Mouse (Mus musculus) intestine, postnatal 0 days (tissue): ENCODE results near the gene Tifab. TPM values are rescaled to one million over a fixed set of nuclear protein-coding genes. Genes with fewer than 3 reads are reported as not detected.

Experiments
- ATAC-seq: fragments of 200-750 bp; cut with Nextera tagmentation; 2 replicates; pipeline ENCODE4 v1.8.0; 2017; ENCODE audit warnings: mild to moderate bottlenecking, moderate TSS enrichment, moderate library complexity
- H3K27ac ChIP-seq: fragments of 300-500 bp; sonication (generic); 2 replicates; pipeline ENCODE4 v1.5.1; 2014; ENCODE audit warnings: mild to moderate bottlenecking, low read depth, low read length, moderate library complexity
- H3K27me3 ChIP-seq: fragments of 300-500 bp; sonication (generic); replicated peaks from 2 replicates; pipeline ENCODE4 v1.6.1; 2014; ENCODE audit warnings: low read length, mixed read lengths; ENCODE audit not compliant: control insufficient read depth, insufficient read depth
- H3K36me3 ChIP-seq: fragments of 300-500 bp; sonication (generic); 2 replicates; pipeline ENCODE4 v1.6.1; 2014; ENCODE audit warnings: mild to moderate bottlenecking, moderate library complexity; ENCODE audit not compliant: control insufficient read depth, insufficient read depth
- H3K4me1 ChIP-seq: fragments of 300-500 bp; sonication (generic); replicated peaks from 2 replicates; pipeline ENCODE4 v1.6.1; 2014; ENCODE audit warnings: antibody characterized with exemption, low read length, mixed read lengths; ENCODE audit not compliant: control insufficient read depth, insufficient read depth
- H3K4me2 ChIP-seq: fragments of 300-500 bp; sonication (generic); replicated peaks from 2 replicates; pipeline ENCODE4 v1.6.1; 2014; ENCODE audit warnings: low read depth, mild to moderate bottlenecking, moderate library complexity
- H3K4me3 ChIP-seq: fragments of 300-500 bp; sonication (generic); 2 replicates; pipeline ENCODE4 v1.5.1; 2014; ENCODE audit warnings: low read depth, low read length
- H3K9ac ChIP-seq: fragments of 300-500 bp; sonication (generic); 2 replicates; pipeline ENCODE4 v1.6.1; 2014; ENCODE audit warnings: mild to moderate bottlenecking, low read depth, low read length
- H3K9me3 ChIP-seq: fragments of 300-500 bp; sonication (generic); 2 replicates; pipeline ENCODE4 v1.6.1; 2016; ENCODE audit warnings: mixed run types; ENCODE audit not compliant: control insufficient read depth
- CTCF ChIP-seq: sonication (generic); IDR thresholded peaks from 2 replicates; pipeline ENCODE4 v1.5.1; 2016; ENCODE audit warnings: low read depth, mild to moderate bottlenecking, control low read depth, antibody characterized with exemption, moderate library complexity
- WGBS: fragments of 180-500 bp; shearing (Covaris S2); extraction: QIAGEN DNeasy Blood & Tissue Kit; methylation state at CpG from one replicate; pipeline ENCODE4 v1.1.7; 2014; 5-methylcytosine and 5-hydroxymethylcytosine counted together
- polyA plus RNA-seq: library from polyadenylated mRNA; unstranded; fragments of >200 nt; fragmentation: Nextera tagmentation; extraction: Ambion mirVana; gene quantifications from 2 replicates; pipeline ENCODE4 v1.2.1, GENCODE M21; 2015

Gene Tifab
- polyA plus RNA-seq, 1 experiment from 2014 or later: 3.4 TPM

DNA sequence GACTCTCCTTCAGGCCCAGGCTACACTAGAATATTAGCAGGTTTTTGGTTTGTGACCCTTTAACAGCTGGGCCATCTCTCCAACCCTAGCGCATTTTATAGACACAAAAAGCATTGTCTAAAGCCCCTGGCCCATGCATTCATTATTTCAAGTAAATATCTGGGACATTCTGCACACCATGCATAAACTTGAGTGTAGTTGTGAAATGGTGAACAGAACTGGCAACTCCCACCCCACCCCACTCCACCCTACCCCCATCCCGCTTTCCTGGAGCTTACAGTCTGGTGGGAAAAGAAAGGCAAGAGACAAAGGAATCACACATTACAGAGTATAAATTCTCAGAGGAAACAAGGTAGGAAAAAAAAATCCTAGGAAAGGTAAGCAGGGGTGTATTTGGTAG, 42.5 kb downstream of the Tifab start, which contains the start of gene H2afy:
Gene H2afy (minus strand): TSS at position 162 of the 400 bp plus-strand sequence.
- peak within 1 kb of the TSS; percentile 88 for H3K4me2 ChIP-seq
- H3K36me3 ChIP-seq: no peaks in the 10 kb centered on the region
- 82% methylated on average over 2 of the region's 2 CpGs for WGBS
- no peaks in the 10 kb centered on the region for H3K9me3 ChIP-seq
- 0 out of 2 replicates have a peak, but pooled peaks cover 3% of the 10 kb centered on the region for H3K4me1 ChIP-seq
- no peak for ATAC-seq
- TF ChIP-seq CTCF: no peak
- H3K27ac ChIP-seq: peak within 1 kb of the TSS; percentile 78
- no peaks in the 10 kb centered on the region for H3K27me3 ChIP-seq
- peak within 1 kb of the TSS; percentile 68 for H3K4me3 ChIP-seq
- H3K9ac ChIP-seq: peak within 1 kb of the TSS; percentile 90

DNA sequence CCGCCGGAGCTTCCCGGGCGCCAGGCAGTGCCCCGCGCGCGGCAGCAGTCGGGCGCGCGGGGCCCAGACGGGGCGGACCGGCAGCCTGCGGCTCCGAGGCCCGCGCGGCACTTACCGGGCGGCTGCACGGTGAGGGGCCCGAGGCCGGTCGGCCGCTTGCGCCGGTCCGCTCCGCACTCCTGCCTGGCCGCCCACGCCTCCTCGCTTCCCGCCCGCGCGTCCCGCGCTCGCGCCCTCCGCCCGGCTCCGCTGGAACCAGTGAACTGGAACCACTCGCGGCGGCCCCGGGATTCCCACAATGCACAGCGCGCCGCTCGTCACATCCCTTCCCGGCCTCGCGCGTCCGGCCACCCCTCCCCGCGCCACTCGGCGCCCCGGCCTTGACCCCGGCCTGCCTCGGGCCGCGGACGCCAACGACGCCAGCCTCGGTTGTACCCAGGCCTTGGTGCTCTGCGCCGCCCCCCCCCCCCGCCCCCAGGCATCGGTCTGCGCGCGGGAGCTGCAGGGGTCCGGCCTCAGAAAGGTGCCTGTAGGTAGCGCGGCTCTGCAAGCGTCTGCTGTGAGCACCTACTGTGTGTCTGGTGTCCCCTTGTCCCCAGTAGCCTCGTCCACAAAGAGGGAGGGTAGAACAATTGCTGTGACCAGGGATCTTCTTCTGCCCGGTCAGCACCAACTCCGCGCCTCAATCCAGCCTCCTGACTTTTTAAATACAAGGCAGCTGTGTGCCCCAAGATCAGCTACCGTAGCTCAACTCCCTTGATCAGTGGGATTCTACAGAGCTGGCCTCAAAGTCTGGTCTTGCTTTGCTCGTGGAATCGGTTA, 43.2 kb downstream of the Tifab start:
- no peaks in the 10 kb centered on the region for H3K27me3 ChIP-seq
- H3K27ac ChIP-seq: peak overlapping the region; percentile 78
- no peaks in the 10 kb centered on the region for H3K9me3 ChIP-seq
- ATAC-seq: peak; percentile 84
- peak overlapping the region; percentile 90 for H3K9ac ChIP-seq
- H3K4me1 ChIP-seq: 0 out of 2 replicates have a peak, but pooled peaks cover 3% of the 10 kb centered on the region
- peak overlapping the region; percentile 88 for H3K4me2 ChIP-seq
- TF ChIP-seq CTCF: no peak
- under 1% methylated on average over 85 of the region's 89 CpGs for WGBS
- H3K4me3 ChIP-seq: peak overlapping the region; percentile 68
- H3K36me3 ChIP-seq: no peaks in the 10 kb centered on the region

DNA sequence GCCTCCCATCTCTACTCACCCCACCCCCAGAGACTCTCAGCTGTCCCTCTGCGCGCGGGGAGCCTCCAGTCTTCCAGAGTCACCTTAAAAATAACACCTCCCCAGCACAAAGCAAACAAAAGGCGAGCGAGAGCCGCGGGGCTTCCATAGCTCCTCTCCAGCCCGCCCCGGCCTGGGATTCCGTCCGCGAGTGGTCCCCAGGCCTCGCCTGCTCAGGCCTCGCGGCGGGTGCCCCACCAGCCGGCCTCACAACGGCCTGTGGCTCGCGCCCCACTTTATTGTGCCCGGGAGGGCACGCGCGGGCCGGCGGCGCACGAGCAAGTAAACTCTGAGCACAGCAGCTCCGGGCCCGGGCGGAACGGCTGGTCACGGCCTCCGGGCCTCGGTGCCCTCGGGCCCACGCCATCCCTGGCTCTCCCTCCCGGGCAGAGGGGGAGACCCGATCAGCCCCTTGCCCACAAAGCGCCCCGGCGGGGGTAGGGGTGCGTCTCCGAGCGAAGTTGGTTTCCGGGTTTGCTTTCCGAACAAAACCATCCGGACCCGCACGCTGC, 44.0 kb downstream of the Tifab start:
- no peaks in the 10 kb centered on the region for H3K9me3 ChIP-seq
- H3K27ac ChIP-seq: peak overlapping the region; percentile 78
- peak overlapping the region; percentile 90 for H3K9ac ChIP-seq
- ATAC-seq: peak; percentile 51
- H3K4me2 ChIP-seq: peak overlapping the region; percentile 88
- H3K36me3 ChIP-seq: no peaks in the 10 kb centered on the region
- 0 out of 2 replicates have a peak, but pooled peaks cover 3% of the 10 kb centered on the region for H3K4me1 ChIP-seq
- under 1% methylated on average over 42 of the region's 50 CpGs for WGBS
- no peak for TF ChIP-seq CTCF
- peak overlapping the region; percentile 68 for H3K4me3 ChIP-seq
- no peaks in the 10 kb centered on the region for H3K27me3 ChIP-seq

DNA sequence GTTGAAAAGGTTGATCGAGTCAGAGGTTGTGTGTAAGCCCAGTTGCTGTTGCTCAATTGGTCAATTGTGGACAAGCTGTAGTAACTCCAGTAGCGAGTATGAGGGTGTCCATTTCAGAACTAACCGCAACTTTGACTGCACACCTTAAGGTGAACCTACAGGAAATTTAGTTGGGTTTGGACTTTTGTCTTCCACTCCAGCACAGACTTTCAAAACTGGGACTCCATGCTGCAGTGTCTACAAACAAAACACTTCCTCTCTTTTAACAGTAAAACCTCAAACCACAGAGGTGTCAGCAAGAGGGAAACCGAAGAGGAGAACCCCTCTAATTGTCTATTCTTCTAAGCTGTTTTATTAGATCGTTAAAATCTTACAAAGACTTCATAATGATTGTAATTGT, 44.7 kb downstream of the Tifab start:
- Histone ChIP-seq H3K27ac (no peak overlapping the region), H3K27me3 (no peaks in the 10 kb centered on the region), H3K36me3 (no peaks in the 10 kb centered on the region), H3K4me2 (peak overlapping the region; percentile 88), H3K9ac (no peak overlapping the region), H3K4me3 (peak overlapping the region; percentile 68), H3K4me1 (0 out of 2 replicates have a peak, but pooled peaks cover 3% of the 10 kb centered on the region), H3K9me3 (no peaks in the 10 kb centered on the region)
- no peak for TF ChIP-seq CTCF
- ATAC-seq: no peak
- 38% methylated on average over 5 of the region's 5 CpGs for WGBS

DNA sequence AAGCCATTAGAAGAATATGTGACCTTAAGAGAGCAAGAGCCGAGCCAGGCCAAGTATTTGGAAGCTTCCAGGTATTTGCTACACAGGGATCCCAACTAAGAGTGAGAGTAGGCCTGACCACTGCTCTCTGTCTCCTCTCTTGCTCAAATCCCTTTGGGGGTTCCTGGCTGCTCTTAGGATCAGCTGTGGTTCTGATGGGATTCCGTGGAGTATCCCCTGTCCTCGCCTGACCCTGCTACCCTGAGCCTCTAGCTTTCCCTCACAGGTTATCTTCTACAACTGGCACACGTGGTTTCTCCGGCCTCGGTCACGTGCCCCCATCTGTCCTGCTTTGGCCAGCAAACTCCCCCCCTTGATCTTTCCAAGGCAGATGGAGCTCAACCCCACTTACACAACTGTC, 45.7 kb downstream of the Tifab start:
- H3K4me2 ChIP-seq: peak overlapping the region; percentile 88; the same call in 1 of the 2 replicates
- ATAC-seq: no peak

DNA sequence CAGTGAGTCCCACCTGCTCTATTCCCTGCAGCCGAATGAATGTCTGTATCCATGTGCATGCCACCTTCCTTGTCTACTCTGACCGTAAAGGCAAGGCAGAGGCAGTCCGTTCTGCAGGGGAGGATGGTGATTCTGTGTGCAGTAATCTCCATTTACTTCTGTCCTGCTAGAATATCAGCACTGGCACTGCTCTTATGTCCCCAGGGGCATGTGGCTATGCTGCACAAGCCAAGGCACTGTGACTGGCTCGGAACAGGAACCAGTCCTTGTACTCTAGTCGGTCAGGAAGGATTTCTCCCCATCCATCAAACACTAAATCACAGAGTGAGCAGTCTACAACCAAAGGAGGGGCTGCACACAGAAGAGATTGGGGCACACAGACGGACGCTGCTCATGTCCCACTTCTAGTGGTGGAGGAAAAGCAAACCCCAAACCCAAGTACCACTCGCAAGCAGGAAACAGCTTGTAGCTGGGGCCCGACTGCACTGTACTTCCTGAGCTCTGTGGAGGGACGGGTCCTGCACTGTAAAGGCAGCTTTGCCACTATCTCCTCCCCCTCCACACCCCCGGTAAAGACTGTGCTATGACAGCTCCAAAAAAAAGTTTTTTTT, 46.3 kb downstream of the Tifab start:
- Histone ChIP-seq H3K9me3 (no peaks in the 10 kb centered on the region), H3K9ac (no peak overlapping the region), H3K36me3 (peaks cover 10% of the 10 kb centered on the region; the same call in 1 of the 2 replicates), H3K4me1 (0 out of 2 replicates have a peak, but pooled peaks cover 3% of the 10 kb centered on the region), H3K4me2 (no peak overlapping the region), H3K27ac (no peak overlapping the region; the same call in 1 of the 2 replicates), H3K4me3 (no peak overlapping the region), H3K27me3 (no peaks in the 10 kb centered on the region)
- TF ChIP-seq CTCF: no peak
- 66% methylated on average over 11 of the region's 11 CpGs for WGBS
- no peak for ATAC-seq

More for the DNA sequence above, 45.7 kb downstream of the Tifab start:
- Histone ChIP-seq H3K9me3 (no peaks in the 10 kb centered on the region), H3K27me3 (no peaks in the 10 kb centered on the region), H3K9ac (no peak overlapping the region), H3K27ac (no peak overlapping the region), H3K36me3 (peaks cover 5% of the 10 kb centered on the region; the same call in 1 of the 2 replicates), H3K4me1 (0 out of 2 replicates have a peak, but pooled peaks cover 3% of the 10 kb centered on the region), H3K4me3 (no peak overlapping the region)
- no peak for TF ChIP-seq CTCF
- WGBS: 72% methylated on average over 7 of the region's 7 CpGs
